Mouse (Mus musculus) lung, postnatal 0 days (tissue): ENCODE data around the gene Colgalt2. TPM values are rescaled to one million over a fixed set of nuclear protein-coding genes. Genes with fewer than 3 reads are reported as not detected.
A peak's percentile ranks its signal among the peaks of the same experiment; 100 is the strongest.

Experiments used
- ATAC-seq: fragments of 200-750 bp; cut with Nextera tagmentation; 2 replicates; pipeline ENCODE4 v1.8.0; 2017; ENCODE audit warnings: moderate library complexity
- DNase-seq: peaks from one replicate; pipeline ENCODE4 v3.0.0-alpha.2; 2016; ENCODE audit warnings: low spot score
- H3K27ac ChIP-seq: fragments of 300-500 bp; sonication (generic); 2 replicates; pipeline ENCODE4 v1.5.1; 2014; ENCODE audit warnings: antibody characterized with exemption, mild to moderate bottlenecking, low read length, mixed read lengths
- H3K27me3 ChIP-seq: fragments of 300-500 bp; sonication (generic); replicated peaks from 2 replicates; pipeline ENCODE4 v1.6.1; 2014; ENCODE audit warnings: low read length, mixed read lengths; ENCODE audit not compliant: insufficient read depth
- H3K36me3 ChIP-seq: fragments of 300-500 bp; sonication (generic); 2 replicates; pipeline ENCODE4 v1.6.1; 2014; ENCODE audit warnings: low read length, mixed read lengths; ENCODE audit not compliant: insufficient read depth
- H3K4me1 ChIP-seq: fragments of 300-500 bp; sonication (generic); 2 replicates; pipeline ENCODE4 v1.6.1; 2014; ENCODE audit warnings: antibody characterized with exemption, low read depth, low read length, mixed read lengths; ENCODE audit not compliant: insufficient read depth
- H3K4me2 ChIP-seq: fragments of 300-500 bp; sonication (generic); replicated peaks from 2 replicates; pipeline ENCODE4 v1.6.1; 2014; ENCODE audit warnings: low read depth, mild to moderate bottlenecking, low read length, moderate library complexity, mixed read lengths
- H3K4me3 ChIP-seq: fragments of 300-500 bp; sonication (generic); 2 replicates; pipeline ENCODE4 v1.5.1; 2014; ENCODE audit warnings: low read depth, low read length
- H3K9ac ChIP-seq: fragments of 300-500 bp; sonication (generic); replicated peaks from 2 replicates; pipeline ENCODE4 v1.6.1; 2014; ENCODE audit warnings: low read depth, mild to moderate bottlenecking
- H3K9me3 ChIP-seq: fragments of 300-500 bp; sonication (generic); 2 replicates; pipeline ENCODE4 v1.6.1; 2016; ENCODE audit warnings: low read length, mixed read lengths
- CTCF ChIP-seq: IDR thresholded peaks from 2 replicates; pipeline ENCODE4 v1.5.1; 2016; ENCODE audit warnings: antibody characterized with exemption, mild to moderate bottlenecking
- EP300 ChIP-seq: IDR thresholded peaks from 2 replicates; pipeline ENCODE4 v1.6.1; 2016; ENCODE audit warnings: antibody characterized with exemption, mild to moderate bottlenecking, control low read depth
- WGBS: fragments of 180-500 bp; shearing (Covaris S2); extraction: QIAGEN DNeasy Blood & Tissue Kit; methylation state at CpG from one replicate; pipeline ENCODE4 v1.1.7; 2014; 5-methylcytosine and 5-hydroxymethylcytosine counted together
- polyA plus RNA-seq: library from polyadenylated mRNA; unstranded; fragments of >200 nt; fragmentation: Nextera tagmentation; extraction: Ambion mirVana; gene quantifications from 2 replicates; pipeline ENCODE4 v1.2.1, GENCODE M21; 2015

The Colgalt2 gene
- polyA plus RNA-seq, 1 experiment from 2014 or later = 3.6 TPM

DNA sequence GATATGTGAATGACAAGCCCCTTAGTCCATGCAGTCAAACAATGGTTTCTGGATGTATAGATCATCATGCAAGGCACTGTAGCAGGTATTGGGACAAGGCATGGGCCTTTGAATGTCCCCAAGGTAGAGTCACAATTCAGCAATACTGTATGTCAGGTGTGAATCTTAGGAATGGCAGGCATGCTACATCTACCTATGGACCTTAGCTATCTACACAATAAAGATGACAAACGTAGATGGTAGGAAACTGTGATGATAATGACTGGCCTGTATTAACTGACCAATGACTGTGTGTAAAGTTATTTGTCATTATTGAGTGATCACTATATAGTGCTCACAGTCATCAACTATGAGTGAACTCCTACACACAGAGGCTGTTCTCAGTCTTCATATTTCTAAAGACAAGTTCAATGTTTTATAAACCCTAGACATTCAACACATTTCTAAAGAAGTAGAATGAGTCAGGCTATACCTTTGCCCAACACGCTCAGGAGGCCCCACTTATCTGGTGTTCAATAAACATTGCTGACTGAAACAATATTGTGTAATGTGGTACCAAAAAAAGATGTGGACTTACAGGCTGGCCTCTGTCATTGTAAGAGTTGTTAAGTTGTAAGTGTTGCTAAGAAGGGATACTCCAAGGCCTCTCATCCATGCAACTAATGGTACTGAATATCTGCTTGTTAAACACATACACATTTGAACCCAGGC, 144.0 kb downstream of the Colgalt2 start:
- H3K4me3 ChIP-seq = no peak overlapping the region
- no peaks in the 10 kb centered on the region for H3K4me1 ChIP-seq
- TF ChIP-seq CTCF (no peak), EP300 (no peak)
- no peak overlapping the region for H3K9ac ChIP-seq
- ATAC-seq (no peak), DNase-seq (no peak)
- no peak overlapping the region for H3K27ac ChIP-seq
- no peaks in the 10 kb centered on the region for H3K9me3 ChIP-seq
- no peaks in the 10 kb centered on the region for H3K27me3 ChIP-seq
- WGBS = 63% methylated on average over 2 of the region's 2 CpGs
- peaks cover 29% of the 10 kb centered on the region for H3K36me3 ChIP-seq
- H3K4me2 ChIP-seq = no peak overlapping the region

- WGBS = 44% methylated on average over 13 of the region's 13 CpGs
- DNase-seq = peak; percentile 52
Measured at GRCm38 (mm10) chr1:152549061-152549738, 149.6 kb downstream of the Colgalt2 start.

GRCm38 (mm10) chr1:152550544-152550943, 150.9 kb downstream of the Colgalt2 start:
- Histone ChIP-seq H3K36me3 (peaks cover 24% of the 10 kb centered on the region), H3K9me3 (no peaks in the 10 kb centered on the region), H3K27ac (no peak overlapping the region), H3K4me3 (no peak overlapping the region), H3K27me3 (no peaks in the 10 kb centered on the region), H3K4me2 (no peak overlapping the region), H3K4me1 (peaks cover under 1% of the 10 kb centered on the region; the same call in 1 of the 2 replicates), H3K9ac (no peak overlapping the region)
- WGBS = 59% methylated on average over 2 of the region's 2 CpGs
- no peak for TF ChIP-seq CTCF
- no peak for TF ChIP-seq EP300
- DNase-seq = no peak
- no peak for ATAC-seq

More at GRCm38 (mm10) chr1:152549061-152549738, 149.6 kb downstream of the Colgalt2 start:
- H3K4me3 ChIP-seq = no peak overlapping the region
- TF ChIP-seq CTCF = no peak
- TF ChIP-seq EP300 = no peak
- no peaks in the 10 kb centered on the region; the same call in 1 of the 2 replicates for H3K4me1 ChIP-seq
- H3K27me3 ChIP-seq = no peaks in the 10 kb centered on the region
- no peak overlapping the region for H3K4me2 ChIP-seq
- no peak overlapping the region for H3K9ac ChIP-seq
- H3K36me3 ChIP-seq = peaks cover 23% of the 10 kb centered on the region
- H3K27ac ChIP-seq = no peak overlapping the region
- no peaks in the 10 kb centered on the region for H3K9me3 ChIP-seq
- ATAC-seq = peak; percentile 59

DNA sequence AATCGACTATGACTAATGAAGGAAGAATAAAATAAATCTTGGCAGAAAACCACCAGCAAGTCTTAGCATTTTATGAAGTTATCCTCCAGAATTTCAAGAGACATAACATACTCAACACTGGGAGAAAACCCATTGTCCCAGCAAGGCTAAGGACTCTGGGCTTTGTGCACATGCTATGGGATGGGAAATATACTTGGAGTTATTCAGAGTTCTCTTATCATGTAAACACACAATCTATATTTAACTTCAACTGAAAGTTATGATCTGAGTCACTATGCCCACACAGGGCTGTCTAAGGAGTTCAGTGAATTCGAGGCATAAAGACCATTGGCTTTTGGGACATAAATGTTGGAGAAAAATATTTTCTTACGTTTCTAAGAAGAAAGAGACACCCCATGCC, 151.3 kb downstream of the Colgalt2 start:
- DNase-seq = no peak
- no peaks in the 10 kb centered on the region for H3K27me3 ChIP-seq
- TF ChIP-seq EP300 (no peak), CTCF (no peak)
- ATAC-seq = peak; percentile 27; the same call in 1 of the 2 replicates
- H3K4me1 ChIP-seq = peaks cover 5% of the 10 kb centered on the region; the same call in 1 of the 2 replicates
- no peak overlapping the region for H3K4me3 ChIP-seq
- no peaks in the 10 kb centered on the region for H3K9me3 ChIP-seq
- H3K4me2 ChIP-seq = no peak overlapping the region
- no peak overlapping the region for H3K27ac ChIP-seq
- no peak overlapping the region for H3K9ac ChIP-seq
- peaks cover 24% of the 10 kb centered on the region for H3K36me3 ChIP-seq
- 48% methylated on average over 3 of the region's 3 CpGs for WGBS

DNA sequence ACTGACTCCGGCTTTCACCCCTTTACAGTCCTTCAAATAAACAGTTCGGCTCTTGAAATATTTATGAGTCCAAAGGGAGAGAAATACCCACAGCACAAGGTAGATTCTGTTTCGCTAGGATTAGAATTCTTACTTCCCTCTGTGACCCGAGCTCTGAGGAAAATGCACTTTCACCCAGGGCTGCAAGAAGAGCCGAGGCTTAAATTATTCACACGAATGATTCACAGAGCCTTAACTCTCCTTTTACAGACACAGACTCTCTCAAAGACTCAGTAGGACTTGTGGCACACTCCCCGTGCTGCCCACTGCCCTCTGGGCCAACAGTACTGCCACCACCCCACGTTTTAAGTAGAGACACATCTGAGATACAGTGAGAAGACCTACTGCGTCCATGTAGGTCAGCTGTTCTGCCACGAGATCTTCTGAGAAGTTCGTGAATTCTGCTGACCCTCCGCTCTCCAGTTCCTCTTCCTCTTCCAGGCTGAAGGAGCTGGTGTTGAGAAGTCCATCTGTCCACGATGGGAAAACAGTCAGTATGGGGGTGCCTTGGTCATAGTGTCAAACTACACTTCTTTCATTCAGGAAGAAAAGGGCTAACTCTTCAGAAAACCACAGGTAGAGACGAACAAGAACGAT, 154.4 kb downstream of the Colgalt2 start:
- WGBS = 83% methylated on average over 15 of the region's 15 CpGs
- no peak overlapping the region for H3K9ac ChIP-seq
- DNase-seq (no peak), ATAC-seq (no peak)
- H3K9me3 ChIP-seq = no peaks in the 10 kb centered on the region
- no peaks in the 10 kb centered on the region for H3K27me3 ChIP-seq
- H3K36me3 ChIP-seq = peaks cover 13% of the 10 kb centered on the region; the same call in 1 of the 2 replicates
- no peak for TF ChIP-seq CTCF
- peaks cover 10% of the 10 kb centered on the region; the same call in 1 of the 2 replicates for H3K4me1 ChIP-seq
- no peak overlapping the region for H3K27ac ChIP-seq
- H3K4me2 ChIP-seq = no peak overlapping the region
- no peak overlapping the region for H3K4me3 ChIP-seq

GRCm38 (mm10) chr1:152555944-152556573, 156.4 kb downstream of the Colgalt2 start:
- whole genome bisulfite sequencing = 5% methylated on average over 7 of the region's 7 CpGs
- Histone ChIP-seq H3K9ac (no peak overlapping the region), H3K27ac (peak overlapping the region; percentile 79), H3K4me2 (no peak overlapping the region), H3K4me3 (no peak overlapping the region), H3K9me3 (no peaks in the 10 kb centered on the region), H3K36me3 (peaks cover 13% of the 10 kb centered on the region; the same call in 1 of the 2 replicates), H3K4me1 (peaks cover 10% of the 10 kb centered on the region; the same call in 1 of the 2 replicates), H3K27me3 (no peaks in the 10 kb centered on the region)
- DNase-seq = peak; percentile 93
- no peak for TF ChIP-seq CTCF
- TF ChIP-seq EP300 = peak; percentile 72
- ATAC-seq = peak; percentile 91
